Mouse (Mus musculus): ENCODE data around the gene Vasn.

GRCm38 (mm10) chr16:4598041-4598440 lies 41.7 kb upstream of the Vasn start:
- TF ChIP-seq POLR2A (IDR thresholded peaks at IDR 0.05; ENCODE audit: control insufficient read depth, low read depth, low read length) (no peak), CTCF (IDR thresholded peaks at IDR 0.05; ENCODE audit: control insufficient read depth, insufficient read depth, insufficient replicate concordance, low read depth, low read length) (no peak)

All from testis, adult 2 months (tissue).